Comparison of ENCODE assay signal across 11 mouse cellular contexts in genomic region chr4:33072526-33073161, GRCm38 (mm10). TPM values are rescaled to one million over a fixed set of nuclear protein-coding genes. Genes with fewer than 3 reads are reported as not detected.
DNase-seq lines count a peak whose midpoint lies in the region; ATAC-seq lines count a peak whose summit lies in the region.
"Had no signal": no experiment of that assay in that cellular context is flagged by ENCODE, and none has a peak within 500 bp of the region (broad histone marks: within the 10 kb centered on the region; RNA-seq: fewer than 3 reads in every experiment).

No protein-coding gene starts in this region.

- no peaks in the 10 kb centered on the region for H3K36me3 ChIP-seq in liver, embryonic 16.5 days (ENCODE audit: control insufficient read depth, insufficient read depth)
- H3K36me3 ChIP-seq in kidney, embryonic 16.5 days (ENCODE audit: insufficient read depth, low read length) = no peaks in the 10 kb centered on the region
- H3K36me3 ChIP-seq: stomach, embryonic 15.5 days had no signal

- no peak overlapping the region for H3K4me2 ChIP-seq in liver, embryonic 16.5 days (ENCODE audit: low read depth, low read length)
- H3K4me2 ChIP-seq in kidney, embryonic 16.5 days (replicated peaks; ENCODE audit: low read depth, low read length) = no peak overlapping the region
- H3K4me2 ChIP-seq: stomach, embryonic 15.5 days had no signal

- H3K9ac ChIP-seq in liver, embryonic 16.5 days (ENCODE audit: low read depth, low read length) = no peak overlapping the region
- H3K9ac ChIP-seq in kidney, embryonic 16.5 days (replicated peaks; ENCODE audit: low read length) = no peak overlapping the region
- H3K9ac ChIP-seq: stomach, embryonic 15.5 days had no signal

- WGBS in liver, embryonic 16.5 days (ENCODE audit: insufficient replicate concordance) = 14% methylated on average over 11 of the region's 11 CpGs
- 50% methylated on average over 11 of the region's 11 CpGs for WGBS in kidney, embryonic 16.5 days

- DNase-seq in CD4-positive helper T cell, adult 2 months (ENCODE audit: low read depth, low spot score) = peak; percentile 89
- DNase-seq in T-cell, adult 2 months (ENCODE audit: low spot score) = peak; percentile 90
- peak; percentile 16 for DNase-seq in retina, postnatal 7 days (ENCODE audit: low read depth, low spot score)
- DNase-seq in adrenal gland, postnatal 36 days = no peak
- no peak for DNase-seq in kidney, postnatal 36 days
- DNase-seq in kidney, postnatal 14 days = no peak
- DNase-seq: kidney, adult 9 months had no signal

- H3K27ac ChIP-seq in liver, embryonic 16.5 days (ENCODE audit: low read length) = no peak overlapping the region
- no peak overlapping the region for H3K27ac ChIP-seq in kidney, embryonic 16.5 days (ENCODE audit: low read length)
- H3K27ac ChIP-seq: macrophage; stomach, embryonic 15.5 days had no signal

- no peaks in the 10 kb centered on the region for H3K9me3 ChIP-seq in liver, embryonic 16.5 days (replicated peaks; ENCODE audit: control insufficient read depth, low read length)
- no peaks in the 10 kb centered on the region for H3K9me3 ChIP-seq in kidney, embryonic 16.5 days (ENCODE audit: low read length)
- H3K9me3 ChIP-seq: stomach, embryonic 15.5 days had no signal

- H3K27me3 ChIP-seq in liver, embryonic 16.5 days (ENCODE audit: control insufficient read depth, insufficient read depth, low read depth, low read length) = no peaks in the 10 kb centered on the region
- H3K27me3 ChIP-seq in kidney, embryonic 16.5 days (ENCODE audit: insufficient read depth, low read length) = no peaks in the 10 kb centered on the region
- H3K27me3 ChIP-seq: stomach, embryonic 15.5 days had no signal

- ATAC-seq in liver, embryonic 16.5 days (ENCODE audit: low read depth) = peak; percentile 37
- no peak for ATAC-seq in kidney, embryonic 16.5 days (ENCODE audit: low FRiP score, low TSS enrichment)

- H3K4me3 ChIP-seq in liver, embryonic 16.5 days (ENCODE audit: low read depth, low read length) = no peak overlapping the region
- H3K4me3 ChIP-seq in kidney, embryonic 16.5 days (ENCODE audit: low read length) = no peak overlapping the region
- H3K4me3 ChIP-seq: stomach, embryonic 15.5 days had no signal

- H3K4me1 ChIP-seq in liver, embryonic 16.5 days (ENCODE audit: control insufficient read depth, low read depth, low read length) = peaks cover 10% of the 10 kb centered on the region
- H3K4me1 ChIP-seq in kidney, embryonic 16.5 days (ENCODE audit: insufficient read depth, low read length) = 0 out of 2 replicates have a peak, but pooled peaks cover 5% of the 10 kb centered on the region
- H3K4me1 ChIP-seq: stomach, embryonic 15.5 days had no signal

RNA-seq across cellular contexts. Expression of gene Gabrr2, which starts 9.8 kb away (rescaled TPM):
- polyA plus RNA-seq in liver, embryonic 16.5 days (2015; fragmentation: Nextera tagmentation; extraction: Ambion mirVana) = not detected in 2 replicates
- total RNA-seq in adrenal gland, postnatal 36 days (2021) = under 1 TPM; 0.20 to 0.26 TPM
- polyA plus RNA-seq in kidney, embryonic 16.5 days (2015; fragmentation: Nextera tagmentation; extraction: Ambion mirVana) = 0.17 and 0.29 TPM in 2 replicates
- polyA plus RNA-seq: macrophage had no signal

RNA-seq across cellular contexts. Expression of gene Ube2j1, which starts 41.4 kb away (rescaled TPM):
- 25.6 and 28.6 TPM in 2 replicates for polyA plus RNA-seq in liver, embryonic 16.5 days (2015; fragmentation: Nextera tagmentation; extraction: Ambion mirVana)
- 10 to 100 TPM; 74.0 to 86.9 TPM for total RNA-seq in adrenal gland, postnatal 36 days (2021)
- 42.5 and 43.8 TPM in 2 replicates for polyA plus RNA-seq in kidney, embryonic 16.5 days (2015; fragmentation: Nextera tagmentation; extraction: Ambion mirVana)

RNA-seq across cellular contexts. Expression of gene Gabrr1, which starts 59.7 kb away (rescaled TPM):
- polyA plus RNA-seq in liver, embryonic 16.5 days (2015; fragmentation: Nextera tagmentation; extraction: Ambion mirVana) = not detected in 2 replicates
- under 1 TPM in 1 of 2 experiments, not detected in 1; 0.13 TPM for total RNA-seq in adrenal gland, postnatal 36 days (2021)
- not detected in 2 replicates for polyA plus RNA-seq in kidney, embryonic 16.5 days (2015; fragmentation: Nextera tagmentation; extraction: Ambion mirVana)
- polyA plus RNA-seq: macrophage; stomach, embryonic 15.5 days had no signal

Comparison
In these comparisons a context has a peak if more than half of its experiments do, and no peak if none do; other contexts are left out.
1. DNase-seq: peak in CD4-positive helper T cell, adult 2 months (single experiment), T-cell, adult 2 months (single experiment) and retina, postnatal 7 days (single experiment); none in adrenal gland, postnatal 36 days (0 of 2), kidney, postnatal 36 days (0 of 2) and kidney, postnatal 14 days (single experiment).